Mouse (Mus musculus) retina, postnatal 1 day (tissue): ENCODE data around the gene Ralgapb.

Source experiments
- DNase-seq: peaks from one replicate; pipeline ENCODE4 v3.0.0-alpha.2; 2012

Ralgapb gene

DNA sequence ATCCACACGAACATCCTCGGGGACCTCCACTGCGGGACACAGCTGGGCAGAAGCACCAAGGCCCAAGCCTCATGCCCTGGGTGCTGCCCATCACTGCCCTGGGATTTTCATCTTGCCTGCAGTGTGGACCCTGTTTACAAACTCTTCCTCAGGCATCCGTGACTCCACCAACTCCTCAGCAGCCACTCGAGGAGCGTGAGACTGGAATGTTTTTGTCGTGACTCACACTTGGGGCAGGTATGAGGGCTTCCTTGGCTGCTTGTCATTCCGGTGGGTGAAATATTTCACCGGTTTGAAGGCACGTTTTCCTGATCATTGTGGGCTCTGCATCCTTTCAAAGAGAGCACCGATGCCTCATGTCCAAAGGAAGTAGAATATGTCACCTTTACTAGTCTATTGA is 109.4 kb downstream of the Ralgapb start:
- DNase-seq: no peak

DNA sequence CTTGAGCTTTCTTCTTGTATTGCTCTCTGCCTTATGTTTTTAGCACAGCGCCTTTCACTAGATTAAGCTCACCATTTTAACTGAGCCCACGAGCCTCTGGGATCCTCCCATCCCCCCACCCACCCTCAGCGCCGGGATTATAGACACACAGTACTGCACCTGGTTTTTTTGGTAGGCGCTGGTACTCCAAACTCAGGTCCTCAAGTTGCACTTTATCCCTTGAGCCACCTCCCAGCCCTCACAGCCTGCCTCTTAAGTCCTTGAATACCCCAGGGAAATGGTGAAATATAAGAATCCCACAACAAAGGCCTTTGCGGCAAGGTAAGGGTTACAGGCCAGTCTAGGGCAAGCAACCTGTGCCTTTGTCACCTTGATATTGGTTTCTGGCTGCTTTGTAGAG is 110.2 kb downstream of the Ralgapb start:
- no peak for DNase-seq

DNA sequence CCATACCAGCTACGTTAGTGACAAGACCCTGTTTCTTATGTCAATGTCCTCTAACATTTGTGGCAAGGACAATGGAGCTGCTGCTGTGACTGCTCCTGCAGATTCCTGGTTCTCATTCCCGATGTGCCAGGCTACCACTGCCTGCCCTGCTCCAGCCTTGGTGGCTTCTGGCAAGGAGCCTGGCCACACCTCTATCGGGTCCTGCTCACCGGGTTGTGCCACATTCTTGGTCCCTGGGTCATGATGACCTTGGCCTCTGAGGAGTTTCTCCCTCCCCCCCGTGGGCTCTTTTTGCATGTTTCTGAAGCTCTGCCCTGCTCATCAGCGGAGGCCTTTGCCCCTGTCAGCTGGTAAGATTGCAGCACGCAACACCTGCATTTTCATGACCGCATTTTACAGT is 113.4 kb downstream of the Ralgapb start:
- no peak for DNase-seq

DNA sequence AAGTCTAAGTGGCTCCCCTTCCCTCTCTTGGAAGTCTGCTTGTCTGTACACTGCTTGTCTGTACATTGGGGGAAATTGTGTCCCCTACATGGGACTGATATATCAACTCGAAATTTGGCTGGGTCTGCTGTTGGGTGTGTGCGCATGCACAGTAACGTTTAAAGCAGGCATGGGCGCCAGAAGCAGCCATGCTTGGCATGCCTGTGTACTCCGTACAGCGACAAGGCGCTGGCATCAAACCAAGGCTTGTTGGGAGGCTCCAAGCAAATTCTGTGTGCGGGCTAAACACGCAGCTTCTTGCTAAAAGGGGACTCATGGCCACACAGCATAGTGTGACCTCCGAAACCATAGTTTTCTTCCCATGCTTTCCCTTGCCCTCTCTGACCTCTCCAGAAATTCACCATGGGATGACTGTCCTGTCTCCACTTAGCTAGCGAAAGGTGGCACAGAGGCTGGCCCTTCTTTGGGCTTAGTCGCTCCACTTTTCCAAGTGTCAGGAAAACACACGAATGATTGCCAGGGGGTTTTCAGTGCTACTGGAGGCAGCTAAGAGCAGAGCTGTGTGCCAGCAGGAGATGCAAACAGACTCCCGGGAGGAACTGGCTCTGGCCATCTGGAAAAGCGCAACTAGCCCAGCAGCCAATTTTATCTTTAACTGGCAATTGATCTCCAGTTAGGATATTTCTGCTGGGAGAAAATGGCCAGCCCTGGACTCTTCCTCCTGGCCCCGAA is 114.6 kb downstream of the Ralgapb start:
- no peak for DNase-seq

DNA sequence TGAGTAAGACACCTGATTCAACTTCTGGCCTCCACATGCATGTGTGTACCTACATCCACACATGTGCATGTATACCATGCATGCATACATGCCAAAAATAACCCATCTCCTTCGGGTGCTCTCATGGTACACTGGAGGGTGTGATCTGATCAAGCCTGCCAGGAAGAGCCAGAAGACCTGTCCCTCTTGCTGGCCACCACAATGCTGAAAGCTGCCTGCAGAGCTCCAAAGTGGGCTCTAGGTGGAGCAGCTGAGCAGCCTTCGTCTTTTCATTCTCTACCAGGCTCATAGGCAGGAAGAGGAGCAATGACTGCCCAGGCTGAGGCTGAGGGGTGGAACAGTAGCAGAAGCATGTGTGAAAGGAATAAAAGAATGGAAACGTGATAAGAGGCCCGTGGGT is 124.4 kb downstream of the Ralgapb start:
- peak; percentile 81 for DNase-seq

DNA sequence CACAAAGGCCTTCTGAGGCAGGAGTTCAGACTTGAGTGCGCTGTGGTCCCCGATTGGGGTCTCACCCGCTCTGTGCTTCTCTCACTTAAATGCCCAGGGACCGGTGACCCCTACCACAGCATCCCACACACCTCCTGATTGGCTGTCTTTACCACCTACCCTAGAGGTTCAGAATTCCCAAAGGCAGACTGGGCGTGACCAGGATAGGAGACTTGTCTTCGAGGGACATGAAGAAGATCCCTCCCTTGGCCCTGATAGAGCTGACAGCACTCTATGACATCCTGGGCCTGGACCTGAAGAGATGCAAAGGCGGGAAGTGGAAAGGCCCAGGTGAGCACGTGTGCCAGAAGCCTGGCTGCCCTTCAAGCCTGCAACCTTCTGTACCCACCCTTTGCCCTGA is 124.9 kb downstream of the Ralgapb start:
- no peak for DNase-seq

DNA sequence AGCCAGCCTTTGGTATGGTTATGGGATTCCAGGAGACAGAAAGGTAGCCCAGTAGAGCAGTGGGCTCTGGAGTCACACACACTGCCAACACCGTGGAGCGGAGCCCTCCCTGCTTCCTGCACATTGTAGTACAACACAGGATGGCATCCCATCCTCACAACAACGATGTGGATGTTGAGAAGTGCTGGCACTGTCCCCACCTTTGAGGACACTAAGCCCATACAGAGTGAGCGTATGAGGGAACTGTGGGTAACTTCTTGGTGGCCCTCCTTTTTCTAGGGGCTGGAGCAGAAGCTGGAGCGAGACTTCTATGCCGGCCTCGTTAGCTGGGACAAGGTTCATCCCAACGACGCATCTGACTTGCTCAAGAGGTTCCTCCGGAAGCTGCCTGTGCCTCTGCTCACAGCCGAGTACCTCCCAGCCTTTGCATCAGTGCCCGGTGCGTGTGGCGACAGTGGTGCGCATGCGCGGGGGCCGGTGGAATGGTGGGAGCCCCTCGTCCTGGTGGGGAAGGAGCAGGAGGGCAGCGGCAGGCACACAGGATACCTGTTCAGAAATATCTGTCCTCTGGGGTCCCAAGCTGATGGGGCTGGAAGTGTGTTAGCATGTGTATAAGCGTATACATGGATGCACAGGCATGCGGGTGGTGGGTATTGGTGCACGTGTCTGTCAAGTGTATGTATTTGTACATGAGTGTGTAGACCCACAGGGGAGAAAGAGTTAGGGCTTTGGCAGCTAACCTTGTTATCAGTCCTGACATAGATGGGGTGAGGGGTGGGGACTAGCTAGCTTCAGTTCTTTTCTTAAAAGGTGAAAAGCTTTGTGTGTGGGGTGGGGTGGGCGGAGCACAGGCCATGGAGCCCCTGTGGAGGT is 130.0 kb downstream of the Ralgapb start:
- DNase-seq: peak; percentile 65

DNA sequence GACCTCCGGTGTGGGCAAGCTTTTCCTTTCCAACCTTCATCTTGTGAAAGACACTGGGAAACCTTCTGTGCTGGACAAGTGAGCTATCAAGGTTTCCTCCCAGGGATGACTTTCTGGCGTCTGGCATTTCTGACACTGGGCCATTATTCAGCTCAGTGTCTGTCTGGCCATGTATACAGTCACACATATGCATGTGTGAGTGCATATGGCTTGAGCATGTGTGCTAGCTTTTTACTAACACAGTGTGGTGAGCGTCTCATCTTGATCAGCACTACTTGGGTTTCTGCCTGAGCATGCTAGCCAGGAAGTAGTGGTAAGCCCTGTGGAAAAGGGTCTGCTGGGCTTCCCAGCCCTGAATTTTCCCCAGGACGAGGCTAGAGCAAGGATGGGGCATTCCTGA is 131.6 kb downstream of the Ralgapb start:
- DNase-seq: no peak

DNA sequence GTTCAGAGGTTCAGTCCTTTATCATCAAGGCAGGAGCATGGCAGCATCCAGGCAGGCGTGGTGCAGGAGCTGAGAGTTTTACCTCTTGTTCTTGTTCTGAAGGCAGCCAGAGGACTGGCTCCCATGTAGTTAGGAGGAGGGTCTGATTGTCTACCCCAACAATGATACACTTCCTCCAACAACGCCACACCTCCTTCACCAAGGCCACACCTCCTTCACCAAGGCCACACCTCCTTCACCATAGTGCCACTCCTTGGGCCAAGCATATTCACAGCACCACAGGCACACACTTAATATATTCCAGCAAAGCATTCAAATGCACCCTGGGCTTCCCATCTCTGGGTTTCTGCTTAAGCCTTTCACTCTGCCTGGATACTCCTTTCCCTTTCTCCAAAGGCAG is 135.6 kb downstream of the Ralgapb start:
- no peak for DNase-seq

DNA sequence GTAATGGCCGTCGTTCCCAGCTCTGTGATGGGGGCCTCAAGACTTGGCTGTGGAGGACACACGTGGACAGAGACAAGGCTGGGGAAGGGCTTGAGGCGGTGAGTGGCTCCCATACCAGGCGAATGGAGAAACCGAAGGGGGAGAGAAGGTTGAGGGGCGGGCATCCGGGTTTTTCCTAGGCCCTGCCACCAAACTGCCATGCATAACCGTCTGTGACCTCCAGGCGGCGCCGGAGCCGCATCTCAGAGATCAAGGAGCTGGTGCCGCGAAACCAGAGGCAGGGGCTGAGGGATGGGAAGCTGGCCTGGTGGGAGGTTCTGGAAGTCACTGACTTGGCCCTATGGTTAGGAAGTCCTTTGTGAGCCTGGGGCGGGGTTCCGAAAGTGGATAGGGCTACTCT is 137.1 kb downstream of the Ralgapb start:
- DNase-seq: peak; percentile 92
